Mouse (Mus musculus) thymus, adult 2 months (tissue): Measurements from ENCODE around the gene Got1.

Experiments
- CTCF ChIP-seq: fragments of 200-500 bp; IDR thresholded peaks from 2 replicates; pipeline ENCODE4 v1.5.1; 2012; ENCODE audit warnings: mild to moderate bottlenecking, control low read depth, low read length, moderate library complexity, borderline replicate concordance; ENCODE audit not compliant: control insufficient read depth, poor library complexity, insufficient read depth; ENCODE audit errors: extremely low read depth
- POLR2A ChIP-seq: fragments of 200-500 bp; IDR thresholded peaks from 2 replicates; pipeline ENCODE4 v1.6.1; 2012; ENCODE audit warnings: mild to moderate bottlenecking, low read length, control low read depth, moderate library complexity; ENCODE audit not compliant: control insufficient read depth, poor library complexity, insufficient read depth; ENCODE audit errors: extremely low read depth

DNA sequence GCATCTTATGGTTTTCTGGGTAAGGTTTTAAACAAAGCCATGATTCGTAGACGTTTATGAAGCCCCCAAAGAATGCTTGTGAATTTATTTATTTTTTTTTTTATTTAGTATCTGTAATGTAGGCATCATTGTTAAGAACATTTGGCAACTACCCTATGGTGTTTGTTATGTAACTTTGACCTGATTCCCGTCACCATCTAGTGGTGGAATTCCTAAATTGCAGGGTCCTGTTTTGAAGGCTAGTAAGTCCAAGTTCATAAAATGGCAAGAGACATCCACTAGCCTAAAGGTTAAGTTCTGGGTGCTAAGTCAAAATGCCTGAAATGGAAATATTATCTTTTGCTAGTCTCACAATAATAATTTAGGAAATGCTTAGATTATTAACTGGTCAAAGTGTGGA is 37.0 kb downstream of the Got1 start:
- TF ChIP-seq CTCF (no peak), POLR2A (no peak)
